Mouse (Mus musculus): ENCODE data around the gene Tmcc3.

Tmcc3 gene

DNA sequence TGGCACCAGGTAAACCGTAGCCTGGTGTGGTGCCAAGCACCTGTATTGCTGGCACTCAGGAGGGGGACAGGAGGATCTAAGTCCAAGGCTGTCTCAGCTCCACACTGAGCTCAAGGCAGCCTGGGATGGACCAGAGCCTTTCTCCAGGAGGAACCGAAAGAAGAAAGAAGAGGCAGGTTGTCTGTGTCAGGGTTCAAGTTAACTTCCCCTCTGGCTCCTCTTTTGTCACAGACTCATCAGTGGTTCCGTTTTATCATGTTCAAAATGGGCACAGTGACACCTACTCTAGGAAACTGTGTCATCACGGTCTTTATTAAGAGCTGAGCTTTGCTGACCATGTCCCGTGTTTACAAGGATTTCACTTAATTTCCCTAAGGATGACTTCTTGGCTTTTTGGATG lies 162.4 kb downstream of the Tmcc3 start:
- DNase-seq: no peak

DNA sequence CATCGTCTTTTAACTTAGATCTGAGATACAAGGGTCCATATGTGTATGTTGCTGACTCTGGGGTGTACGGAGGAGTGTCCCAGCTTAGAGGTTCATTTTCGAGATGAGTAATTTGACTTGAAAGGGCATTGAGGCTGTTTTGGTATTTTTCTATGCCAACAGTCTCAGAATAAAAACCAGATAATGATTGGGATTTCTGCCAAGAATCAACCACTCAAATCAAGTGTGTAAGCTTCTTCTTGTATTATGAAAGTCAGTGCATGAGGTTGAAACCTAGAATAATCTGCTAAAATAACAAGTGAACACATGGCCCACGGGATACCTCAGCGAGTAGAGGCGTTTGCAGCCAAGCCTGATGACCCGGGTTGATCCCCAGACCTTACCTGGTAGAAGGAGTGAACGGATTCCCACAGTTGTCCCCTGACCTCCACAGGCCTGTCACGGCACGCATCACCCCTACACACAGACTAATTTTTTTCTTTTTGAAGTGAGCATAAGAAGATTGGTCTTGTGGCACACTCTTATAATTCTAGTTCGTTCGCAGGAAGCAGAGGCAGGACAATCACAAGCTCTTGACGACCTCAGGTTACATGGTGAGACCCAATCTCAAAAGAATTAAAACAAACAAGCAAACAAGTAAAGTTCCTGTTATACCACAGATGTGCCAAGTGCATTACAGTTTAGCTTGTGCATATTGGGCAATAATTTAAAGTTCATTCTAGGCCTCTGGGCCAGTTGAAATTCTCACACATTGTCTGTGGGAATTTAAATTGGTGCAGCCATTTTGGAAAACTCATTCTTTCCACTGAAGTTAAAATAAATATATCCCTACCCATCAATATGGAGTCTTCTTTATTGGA lies 165.8 kb downstream of the Tmcc3 start:
- no peak for DNase-seq

DNA sequence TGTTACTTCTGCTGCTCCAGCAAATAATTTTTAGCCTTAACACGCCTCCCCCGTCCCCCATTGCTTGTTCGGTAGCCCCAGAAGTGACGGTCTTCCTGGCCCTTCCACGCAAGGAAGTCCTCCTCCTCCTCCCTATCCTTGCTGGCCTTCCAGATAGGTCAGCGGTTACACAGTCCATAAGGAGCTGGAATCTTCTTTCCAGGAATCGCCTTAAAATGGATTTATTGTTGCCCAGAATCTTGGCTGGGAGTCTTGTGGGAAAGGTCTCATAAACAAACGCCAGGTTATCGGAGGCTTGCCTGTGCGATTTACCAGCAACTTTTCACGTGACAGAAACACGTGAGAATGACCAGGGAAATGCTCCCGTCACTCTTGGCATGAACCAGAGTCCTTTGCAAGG lies 167.9 kb downstream of the Tmcc3 start:
- peak; percentile 56 for DNase-seq

DNA sequence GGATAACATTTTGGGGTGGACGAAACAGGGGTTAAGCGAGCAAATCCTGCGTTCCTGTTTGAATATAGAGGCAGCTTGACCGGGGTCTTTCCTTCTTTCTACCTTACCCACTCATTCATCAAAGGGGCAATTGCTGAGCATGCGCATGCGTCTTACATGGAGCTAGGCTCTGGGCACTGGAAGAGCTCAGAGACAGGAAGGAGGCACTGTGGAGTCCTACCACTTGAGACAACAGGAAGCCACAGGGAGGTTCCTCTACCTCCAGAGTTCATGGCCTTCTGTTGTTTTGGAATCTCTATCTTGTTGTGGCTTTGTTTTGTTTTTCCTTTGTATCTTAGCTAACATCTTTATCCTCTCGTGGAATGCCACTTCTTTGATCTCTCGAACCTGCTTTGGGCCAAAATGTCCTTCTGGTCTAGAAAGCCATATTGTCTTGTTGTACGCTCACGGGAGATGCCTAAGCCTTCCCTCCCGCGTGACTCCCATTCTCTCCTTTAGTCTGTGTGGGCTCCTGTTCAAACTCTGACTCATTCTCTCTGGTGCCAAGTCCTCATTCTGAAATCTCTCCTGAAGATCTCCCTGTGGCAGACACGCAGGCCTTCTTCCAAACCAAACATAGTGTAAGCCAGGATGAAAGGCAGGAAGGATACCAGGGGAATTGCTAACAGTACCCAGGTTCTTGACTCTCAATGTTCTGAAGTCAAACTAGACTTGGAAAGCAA lies 168.8 kb downstream of the Tmcc3 start:
- DNase-seq: peak; percentile 74

DNA sequence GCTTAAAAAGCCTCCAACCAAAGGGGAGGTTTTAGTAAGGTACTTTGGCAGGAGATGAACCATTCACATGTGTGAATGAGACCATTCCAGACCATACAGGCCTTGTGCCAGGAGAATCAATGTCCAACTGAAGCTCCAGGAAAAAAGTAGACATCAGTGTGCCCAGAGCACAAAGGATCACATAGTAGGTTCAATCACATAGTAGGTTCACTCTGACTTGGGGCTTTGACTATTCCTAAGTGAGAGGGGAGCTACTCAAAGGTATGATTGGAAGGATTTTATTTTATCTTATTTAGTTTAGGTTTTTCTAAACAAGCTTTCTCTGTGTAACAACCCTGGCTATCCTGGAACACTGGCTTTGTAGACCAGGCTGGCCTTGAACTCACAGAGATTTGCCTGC lies 169.9 kb downstream of the Tmcc3 start:
- no peak for DNase-seq

- no peak for DNase-seq
Observed at GRCm38 (mm10) chr10:94486179-94486578, 174.4 kb downstream of the Tmcc3 start.

- DNase-seq: peak; percentile 58
Observed at GRCm38 (mm10) chr10:94489509-94489908, 177.8 kb downstream of the Tmcc3 start.

DNA sequence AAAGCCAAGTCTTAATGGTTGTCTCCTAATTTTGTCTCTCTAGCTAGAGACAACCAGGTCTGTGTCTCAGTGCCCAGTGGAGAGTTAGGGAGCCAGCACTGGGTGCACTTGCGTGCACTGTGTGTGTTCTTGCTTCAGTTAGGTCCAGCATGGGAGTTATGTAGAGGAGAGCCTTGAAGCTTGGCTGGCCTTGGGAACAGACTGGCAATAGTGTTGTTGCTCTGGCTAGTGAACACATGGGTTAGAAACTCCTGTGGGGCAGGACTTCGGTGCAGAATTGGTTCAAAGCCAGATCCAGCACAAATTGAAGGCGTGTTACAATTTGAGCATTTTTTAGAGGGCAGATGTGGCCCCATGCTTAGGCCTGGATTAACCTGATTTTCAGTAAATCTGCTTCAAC lies 179.3 kb downstream of the Tmcc3 start:
- DNase-seq: no peak

- no peak for DNase-seq
Observed at GRCm38 (mm10) chr10:94494403-94494846, 182.7 kb downstream of the Tmcc3 start.

GRCm38 (mm10) chr10:94495496-94496235 lies 183.9 kb downstream of the Tmcc3 start:
- DNase-seq: no peak

DNA sequence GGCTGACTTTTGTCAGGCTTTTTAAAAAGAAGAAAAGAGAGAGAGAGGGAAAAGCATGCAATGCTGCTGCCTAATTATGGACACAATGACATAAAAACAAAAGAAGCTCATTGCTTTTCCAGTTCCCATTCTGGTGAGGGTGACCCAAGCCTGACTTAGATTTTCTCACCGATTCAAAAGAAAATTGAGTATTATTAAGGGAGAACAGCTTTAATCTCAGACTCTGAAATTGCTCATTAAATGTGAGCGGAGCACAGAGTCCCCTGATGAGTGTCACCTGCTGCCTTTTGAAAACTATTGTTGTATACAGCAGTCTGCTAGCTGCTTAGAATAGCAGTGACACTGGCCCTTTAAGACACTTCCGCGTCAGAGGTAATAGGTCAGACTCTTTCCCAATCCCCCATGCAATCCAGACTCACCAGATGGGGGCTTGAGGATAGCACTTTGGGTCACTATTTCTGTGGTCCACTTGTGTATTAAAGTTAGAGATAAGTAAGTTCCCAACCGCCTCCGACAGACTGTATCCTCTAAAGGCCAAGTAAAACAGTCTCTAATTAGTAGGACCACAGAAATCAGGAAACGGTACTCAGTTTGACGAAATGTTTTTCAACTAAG lies 185.2 kb downstream of the Tmcc3 start:
- no peak for DNase-seq

DNA sequence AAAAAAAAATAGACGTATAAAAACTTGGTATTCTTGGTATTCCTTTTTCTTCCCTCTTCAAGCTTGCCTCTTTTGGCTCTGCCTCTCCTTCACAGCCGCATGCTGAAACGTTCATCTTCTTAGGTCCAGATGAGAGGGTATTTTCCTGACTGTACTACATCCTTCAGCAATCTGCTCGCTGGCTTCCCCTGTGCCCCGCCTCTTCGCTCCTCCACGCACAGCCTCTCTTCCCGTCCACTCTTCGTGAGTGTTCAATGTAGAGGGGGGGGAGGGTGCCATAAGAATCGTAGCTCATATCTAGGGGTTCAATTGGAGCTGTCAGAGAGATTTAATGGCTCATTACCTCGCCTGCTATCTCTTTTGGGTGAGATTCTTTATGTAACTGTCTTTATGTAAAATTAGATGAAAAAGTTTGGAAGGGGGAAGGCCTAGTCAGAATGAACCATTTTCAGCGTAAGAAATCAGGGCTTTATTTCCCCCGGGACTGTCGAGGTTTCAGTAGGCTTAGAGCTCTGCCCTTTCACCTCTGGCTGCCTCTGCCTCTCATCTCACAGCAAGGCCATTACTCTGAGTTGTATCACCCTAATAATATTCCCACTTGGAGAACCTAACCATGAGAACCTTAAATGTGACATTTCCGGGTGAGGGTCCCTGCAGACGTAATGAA lies 188.6 kb downstream of the Tmcc3 start:
- DNase-seq: no peak

- DNase-seq: no peak
Observed at GRCm38 (mm10) chr10:94500877-94501273, 189.1 kb downstream of the Tmcc3 start.

DNA sequence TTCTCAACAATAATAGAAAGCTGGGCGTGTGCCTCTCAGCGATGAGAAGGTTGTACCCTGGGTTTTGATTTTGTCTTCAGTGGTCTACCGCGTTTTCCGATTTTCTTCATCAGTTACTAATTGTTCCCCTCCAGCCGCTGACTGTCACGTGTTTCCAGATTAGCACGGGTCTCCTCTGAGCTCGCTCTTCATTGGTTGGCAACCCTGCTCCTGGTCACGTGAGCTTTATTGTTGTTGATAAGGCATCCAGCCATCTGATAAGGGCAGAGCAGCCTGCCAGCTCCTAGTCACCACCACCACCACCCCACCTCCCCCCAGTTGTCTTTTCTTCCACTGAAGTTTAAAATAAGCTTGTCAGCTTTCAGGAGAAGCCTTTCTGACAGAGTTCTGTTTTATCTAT lies 190.0 kb downstream of the Tmcc3 start:
- no peak for DNase-seq

- no peak for DNase-seq
Observed at GRCm38 (mm10) chr10:94505248-94505772, 193.6 kb downstream of the Tmcc3 start.

DNA sequence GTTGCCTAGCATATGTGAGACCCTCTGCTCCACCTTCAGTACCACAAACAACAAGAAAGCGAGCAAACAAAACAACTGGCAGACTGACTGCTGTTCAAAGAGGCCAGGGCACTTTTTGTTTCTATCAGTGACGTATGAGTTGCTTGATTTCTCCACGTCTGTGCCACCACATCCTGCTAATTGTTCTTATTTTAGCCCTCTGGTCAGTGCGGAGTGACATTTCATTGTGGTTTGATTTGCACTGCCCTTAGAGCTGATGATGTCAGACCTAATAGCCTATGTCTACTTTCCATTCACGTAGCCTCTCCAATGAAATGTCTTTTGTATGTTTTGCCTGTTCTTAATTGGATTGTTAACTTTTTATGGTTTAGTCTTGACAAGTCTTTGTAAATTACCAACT lies 197.1 kb downstream of the Tmcc3 start:
- DNase-seq: no peak

DNA sequence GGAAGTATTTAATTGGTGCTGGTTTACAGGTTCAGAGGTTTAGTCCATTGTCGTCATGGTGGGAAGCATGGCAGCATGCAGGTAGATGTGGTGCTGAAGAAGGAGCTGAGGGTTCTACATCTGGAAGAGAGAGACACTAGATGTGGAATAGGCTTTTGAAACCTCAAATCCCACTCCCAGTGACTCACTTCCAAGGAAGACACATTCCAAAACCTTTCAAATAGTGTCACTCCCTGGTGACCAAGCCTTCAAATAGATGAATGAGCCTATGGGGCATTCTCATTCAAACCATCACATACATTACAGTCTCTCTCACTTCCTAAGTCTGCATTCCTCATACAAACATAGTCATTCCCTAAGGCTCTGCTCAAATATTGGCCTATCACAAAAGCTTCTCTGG lies 201.0 kb downstream of the Tmcc3 start:
- DNase-seq: no peak

GRCm38 (mm10) chr10:94514091-94514505 lies 202.3 kb downstream of the Tmcc3 start:
- peak; percentile 20 for DNase-seq

DNA sequence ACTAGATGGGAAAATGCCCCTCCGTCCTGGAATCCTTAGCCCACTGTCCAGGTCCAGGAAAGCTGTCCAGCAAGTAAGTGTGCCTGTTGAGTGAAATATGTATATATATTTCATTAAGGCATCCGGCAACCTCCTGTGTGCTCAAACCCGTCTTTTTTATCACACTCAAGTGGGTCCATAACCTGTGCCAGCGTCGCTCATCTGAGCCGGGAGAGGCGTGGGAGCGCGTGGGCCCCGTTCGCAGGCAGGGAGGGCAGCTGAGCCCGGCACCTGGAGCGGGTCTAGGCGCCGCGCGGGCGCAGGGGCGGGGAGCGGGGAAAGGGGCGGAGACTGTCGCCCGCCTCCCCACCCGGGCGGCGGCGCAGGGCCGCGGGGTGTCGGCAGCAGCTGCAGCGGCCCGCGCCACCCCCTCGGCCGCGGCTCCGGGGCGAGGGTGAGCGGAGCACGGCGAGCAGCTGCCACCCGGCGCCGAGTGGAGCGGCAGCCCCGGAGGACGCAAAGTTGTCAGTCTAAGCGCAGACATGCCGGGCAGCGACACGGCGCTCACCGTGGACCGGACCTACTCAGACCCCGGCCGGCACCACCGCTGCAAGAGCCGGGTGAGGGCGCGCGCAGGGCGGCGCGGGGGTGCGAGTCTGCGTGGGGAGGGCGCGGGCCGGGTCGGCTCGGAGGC lies 202.9 kb downstream of the Tmcc3 start:
- peak; percentile 68 for DNase-seq

- DNase-seq: peak; percentile 76
Observed at GRCm38 (mm10) chr10:94515179-94515545, 203.4 kb downstream of the Tmcc3 start.

DNA sequence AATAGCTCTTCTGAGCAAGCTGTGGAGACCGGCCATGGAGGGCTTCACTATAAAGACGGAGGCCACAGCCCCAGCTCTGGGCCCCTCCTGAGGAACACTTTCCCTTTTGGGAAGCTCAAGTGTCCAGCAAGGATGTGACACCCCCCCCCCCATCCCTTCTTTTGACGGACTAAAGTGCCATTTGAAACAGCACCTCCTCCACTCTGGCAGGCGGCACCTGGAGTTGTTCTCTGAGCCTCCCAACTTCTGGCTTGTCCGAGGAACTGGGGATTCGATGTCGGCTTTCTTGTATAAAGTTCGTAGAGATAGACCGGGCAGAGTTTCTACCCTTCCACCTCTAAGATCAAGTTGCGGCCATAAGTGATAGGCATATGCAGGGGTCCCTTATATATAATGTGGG lies 203.8 kb downstream of the Tmcc3 start:
- DNase-seq: no peak

DNA sequence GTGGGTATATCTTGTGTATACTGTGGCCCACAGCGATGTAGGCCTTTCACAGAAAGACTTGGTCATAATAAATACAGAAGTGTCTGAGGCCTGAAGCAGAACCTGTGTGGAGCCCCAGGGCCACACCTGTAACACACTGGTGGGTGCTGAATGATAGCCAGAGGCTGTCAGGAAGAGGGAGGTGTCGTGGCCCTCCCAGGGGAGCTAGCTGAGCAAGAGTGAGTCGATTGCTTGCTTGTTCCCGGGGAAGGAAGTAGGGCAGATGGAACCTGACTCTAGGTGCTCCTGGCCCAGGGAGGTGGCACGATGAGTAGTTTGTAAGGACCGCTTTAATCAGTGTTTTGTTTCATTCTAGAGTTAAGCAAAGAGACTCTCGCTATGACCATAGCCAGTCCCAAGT lies 208.1 kb downstream of the Tmcc3 start:
- no peak for DNase-seq
